Mouse (Mus musculus) midbrain, embryonic 16.5 days (tissue): Measurements from ENCODE around the gene Clec10a. TPM values are rescaled to one million over a fixed set of nuclear protein-coding genes. Genes with fewer than 3 reads are reported as not detected.
"Not testable (repeated sequence)": the region's sequence is repeated elsewhere in the genome, so short reads cannot be mapped to it uniquely, and the experiment has no call there.

ENCODE experiments used
- ATAC-seq: fragments of 200-750 bp; cut with Nextera tagmentation; 2 replicates; pipeline ENCODE4 v1.8.0; 2017; ENCODE audit warnings: moderate TSS enrichment
- H3K27ac ChIP-seq: fragments of 300-500 bp; sonication (generic); 2 replicates; pipeline ENCODE4 v1.5.1; 2014; ENCODE audit warnings: mild to moderate bottlenecking, low read length, mixed read lengths
- H3K27me3 ChIP-seq: fragments of 300-500 bp; sonication (generic); 2 replicates; pipeline ENCODE4 v1.6.1; 2014; ENCODE audit warnings: low read depth, low read length, mixed read lengths; ENCODE audit not compliant: control insufficient read depth, insufficient read depth
- H3K36me3 ChIP-seq: fragments of 300-500 bp; sonication (generic); 2 replicates; pipeline ENCODE4 v1.6.1; 2014; ENCODE audit warnings: mild to moderate bottlenecking, low read length, moderate library complexity, mixed read lengths; ENCODE audit not compliant: control insufficient read depth, insufficient read depth
- H3K4me1 ChIP-seq: fragments of 300-500 bp; sonication (generic); 2 replicates; pipeline ENCODE4 v1.6.1; 2014; ENCODE audit warnings: mild to moderate bottlenecking, low read length, mixed read lengths; ENCODE audit not compliant: control insufficient read depth, insufficient read depth
- H3K4me2 ChIP-seq: fragments of 300-500 bp; sonication (generic); 2 replicates; pipeline ENCODE4 v1.6.1; 2014; ENCODE audit warnings: mild to moderate bottlenecking, low read length, mixed read lengths
- H3K4me3 ChIP-seq: fragments of 300-500 bp; sonication (generic); 2 replicates; pipeline ENCODE4 v1.5.1; 2014; ENCODE audit warnings: low read depth, mild to moderate bottlenecking, low read length, moderate library complexity, mixed read lengths
- H3K9ac ChIP-seq: fragments of 300-500 bp; sonication (generic); 2 replicates; pipeline ENCODE4 v1.6.1; 2014; ENCODE audit warnings: low read depth, low read length, mixed read lengths
- H3K9me3 ChIP-seq: fragments of 300-500 bp; sonication (generic); replicated peaks from 2 replicates; pipeline ENCODE4 v1.6.1; 2014; ENCODE audit warnings: mild to moderate bottlenecking, low read length, mixed read lengths; ENCODE audit not compliant: control insufficient read depth, poor library complexity, severe bottlenecking
- WGBS: fragments of 180-500 bp; shearing (Covaris S2); extraction: QIAGEN DNeasy Blood & Tissue Kit; methylation state at CpG from one replicate; pipeline ENCODE4 v1.1.7; 2014; 5-methylcytosine and 5-hydroxymethylcytosine counted together
- polyA plus RNA-seq: library from polyadenylated mRNA; unstranded; fragments of >200 nt; fragmentation: Nextera tagmentation; extraction: Ambion mirVana; gene quantifications from 2 replicates; pipeline ENCODE4 v1.2.1, GENCODE M21; 2015

The Clec10a gene
- 0.48 and 1.1 TPM in 2 replicates for polyA plus RNA-seq

DNA sequence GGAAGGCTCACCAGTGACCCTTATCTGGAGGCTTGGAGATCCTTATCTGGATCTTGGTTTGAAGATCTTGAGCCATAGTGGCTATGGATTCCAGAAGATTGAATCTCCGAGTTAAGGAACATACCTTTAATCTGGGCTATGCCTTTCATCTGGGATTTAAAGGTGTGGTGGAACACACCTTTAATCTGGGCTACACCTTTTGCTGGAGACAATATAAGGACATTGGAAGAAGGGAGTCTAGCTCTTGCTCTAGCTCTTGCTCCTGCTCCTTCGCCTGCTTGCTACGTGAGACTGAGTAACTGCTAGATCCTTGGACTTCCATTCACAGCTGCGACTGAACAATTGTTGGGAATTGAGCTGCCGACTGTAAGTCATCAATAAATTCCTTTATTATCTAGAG lies at the start of gene Clec10a:
TSS of gene Clec10a (plus strand) at position 301 of the 400 bp plus-strand sequence.
- not testable (repeated sequence) for H3K27ac ChIP-seq, H3K27me3 ChIP-seq, H3K4me3 ChIP-seq, H3K9ac ChIP-seq, H3K9me3 ChIP-seq, ATAC-seq, H3K4me1 ChIP-seq, H3K36me3 ChIP-seq, H3K4me2 ChIP-seq
- no CpG with 5 or more reads among the region's 5 CpGs for WGBS

DNA sequence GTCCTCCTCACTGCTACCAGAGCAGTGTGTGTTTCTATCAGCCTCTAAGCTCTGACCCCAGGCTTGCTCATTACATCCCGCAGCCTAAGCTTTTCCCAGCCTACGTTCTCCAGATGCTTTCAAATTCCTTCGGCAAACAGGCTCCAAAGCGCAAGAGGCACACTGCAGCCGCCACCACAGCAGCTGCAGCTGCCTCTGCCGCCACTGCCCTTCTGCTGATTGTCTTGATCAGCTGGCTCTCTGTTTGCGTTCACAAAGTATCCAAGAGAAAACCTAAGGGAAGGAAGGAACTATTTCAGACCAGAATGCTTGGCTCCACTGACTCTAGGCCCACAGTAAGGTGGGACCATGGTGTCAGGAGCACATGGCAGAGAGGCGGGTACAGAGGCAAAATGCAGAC lies 48.9 kb upstream of the Clec10a start:
- H3K4me3 ChIP-seq, result no peak overlapping the region
- no peaks in the 10 kb centered on the region for H3K27me3 ChIP-seq
- no peak overlapping the region for H3K4me2 ChIP-seq
- no peaks in the 10 kb centered on the region for H3K36me3 ChIP-seq
- H3K9me3 ChIP-seq, result no peaks in the 10 kb centered on the region
- 69% methylated on average over 8 of the region's 8 CpGs for WGBS
- no peaks in the 10 kb centered on the region for H3K4me1 ChIP-seq
- no peak overlapping the region for H3K9ac ChIP-seq
- H3K27ac ChIP-seq, result no peak overlapping the region
- ATAC-seq, result no peak

DNA sequence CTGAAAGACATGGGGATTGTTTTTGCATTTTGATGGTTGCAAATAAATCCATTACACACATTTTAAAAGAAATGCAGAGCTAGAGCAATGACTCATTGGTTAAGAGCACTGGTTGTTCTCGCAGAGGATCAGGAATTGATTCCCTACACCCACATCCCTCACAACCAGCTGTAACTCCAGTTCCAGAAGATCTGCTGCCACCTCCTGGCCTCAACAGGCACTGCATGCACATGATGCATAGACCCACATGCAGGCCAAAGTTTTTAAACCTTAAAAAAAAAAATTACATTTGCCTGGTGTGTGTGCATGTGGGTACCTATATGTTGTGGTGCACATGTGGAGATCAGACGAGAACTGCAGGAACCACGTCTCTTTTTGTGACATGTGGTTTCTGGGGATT lies 45.9 kb upstream of the Clec10a start:
- no peaks in the 10 kb centered on the region for H3K27me3 ChIP-seq
- no peaks in the 10 kb centered on the region for H3K9me3 ChIP-seq
- no peak overlapping the region for H3K9ac ChIP-seq
- WGBS, result 70% methylated on average over 3 of the region's 3 CpGs
- no peaks in the 10 kb centered on the region for H3K4me1 ChIP-seq
- no peak for ATAC-seq
- no peak overlapping the region for H3K4me2 ChIP-seq
- H3K27ac ChIP-seq, result no peak overlapping the region
- no peaks in the 10 kb centered on the region for H3K36me3 ChIP-seq
- no peak overlapping the region for H3K4me3 ChIP-seq

- H3K27ac ChIP-seq, result no peak overlapping the region
- H3K9me3 ChIP-seq, result no peaks in the 10 kb centered on the region
- H3K4me1 ChIP-seq, result no peaks in the 10 kb centered on the region
- no peak overlapping the region for H3K4me3 ChIP-seq
- WGBS, result 70% methylated on average over 4 of the region's 4 CpGs
- no peaks in the 10 kb centered on the region for H3K27me3 ChIP-seq
- no peak overlapping the region for H3K4me2 ChIP-seq
- H3K9ac ChIP-seq, result no peak overlapping the region
- ATAC-seq, result no peak
- no peaks in the 10 kb centered on the region for H3K36me3 ChIP-seq
Observed at GRCm38 (mm10) chr11:70114562-70114961, 41.4 kb upstream of the Clec10a start.

DNA sequence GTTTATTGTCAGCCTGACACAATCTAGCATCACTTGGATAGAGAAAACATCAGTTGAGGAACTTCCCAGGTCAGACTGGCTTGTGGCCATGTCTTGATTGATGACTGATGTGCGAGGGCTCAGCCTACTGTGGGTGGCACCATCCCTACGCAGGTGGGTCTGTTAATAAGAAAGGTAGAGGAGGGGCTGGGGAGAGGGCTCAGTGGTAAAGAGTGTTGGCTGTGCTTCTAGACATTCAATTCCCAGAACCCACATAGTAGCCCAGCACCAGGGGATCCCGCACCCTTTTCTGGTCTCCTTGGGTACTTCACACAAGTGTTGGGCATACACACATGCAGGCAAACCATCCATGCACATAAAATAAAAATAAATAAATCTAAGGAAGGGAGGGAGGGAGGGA lies 40.1 kb upstream of the Clec10a start:
- 93% methylated on average over 3 of the region's 3 CpGs for WGBS
- H3K27ac ChIP-seq, result no peak overlapping the region
- no peaks in the 10 kb centered on the region for H3K27me3 ChIP-seq
- peaks cover 3% of the 10 kb centered on the region; the same call in 1 of the 2 replicates for H3K9me3 ChIP-seq
- ATAC-seq, result no peak
- H3K4me1 ChIP-seq, result no peaks in the 10 kb centered on the region
- H3K9ac ChIP-seq, result no peak overlapping the region
- no peaks in the 10 kb centered on the region for H3K36me3 ChIP-seq
- H3K4me2 ChIP-seq, result no peak overlapping the region
- no peak overlapping the region for H3K4me3 ChIP-seq

GRCm38 (mm10) chr11:70129926-70130379 lies 26.0 kb upstream of the Clec10a start, which contains the start of gene Mgl2:
TSS of gene Mgl2 (plus strand) at chr11:70130329.
- H3K27ac ChIP-seq, result no peak within 1 kb of the TSS
- ATAC-seq, result no peak
- 88% methylated on average over 9 of the region's 9 CpGs for WGBS
- H3K36me3 ChIP-seq, result no peaks in the 10 kb centered on the region
- no peak within 1 kb of the TSS for H3K4me3 ChIP-seq
- H3K9me3 ChIP-seq, result no peaks in the 10 kb centered on the region
- H3K9ac ChIP-seq, result no peak within 1 kb of the TSS
- no peaks in the 10 kb centered on the region for H3K27me3 ChIP-seq
- H3K4me2 ChIP-seq, result no peak within 1 kb of the TSS
- no peaks in the 10 kb centered on the region for H3K4me1 ChIP-seq

DNA sequence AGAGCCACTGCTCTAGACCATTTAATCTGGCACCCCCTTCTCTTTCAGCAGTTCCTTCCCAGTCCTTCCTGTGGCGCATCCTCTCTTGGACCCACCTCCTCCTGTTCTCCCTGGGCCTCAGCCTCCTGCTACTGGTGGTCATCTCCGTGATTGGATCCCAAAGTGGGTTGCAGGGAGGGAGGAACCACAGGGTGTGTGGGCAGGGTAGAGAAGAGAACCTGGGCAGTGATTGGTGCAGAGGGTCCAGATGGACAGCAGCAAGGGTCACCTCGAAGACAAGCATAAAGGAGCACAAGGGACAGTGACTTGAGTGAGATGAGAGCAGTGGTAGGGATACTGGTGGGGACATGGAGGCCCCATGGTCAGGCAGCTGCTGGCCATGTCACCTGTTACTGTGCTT lies 21.0 kb upstream of the Clec10a start:
- H3K27ac ChIP-seq, H3K9me3 ChIP-seq, H3K4me1 ChIP-seq, H3K4me2 ChIP-seq, ATAC-seq, H3K9ac ChIP-seq, H3K4me3 ChIP-seq, H3K36me3 ChIP-seq, H3K27me3 ChIP-seq: not testable (repeated sequence)
- WGBS, result 72% methylated on average over 3 of the region's 3 CpGs

DNA sequence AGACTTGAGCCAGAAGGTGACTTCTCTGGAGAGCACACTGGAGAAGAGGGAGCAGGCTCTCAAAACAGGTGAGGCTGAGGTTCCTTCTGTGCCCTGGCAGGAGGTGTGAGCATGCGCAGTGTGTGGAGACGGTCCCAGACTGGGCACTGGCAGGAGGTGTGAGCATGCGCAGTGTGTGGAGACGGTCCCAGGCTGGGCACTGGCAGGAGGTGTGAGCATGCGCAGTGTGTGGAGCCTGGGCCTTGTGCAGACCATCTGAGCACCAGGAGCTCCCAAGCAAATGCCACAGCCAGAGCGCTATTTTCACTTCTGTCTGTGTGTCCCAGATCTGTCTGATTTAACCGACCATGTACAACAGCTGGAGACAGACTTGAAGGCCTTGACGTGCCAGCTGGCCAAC lies 20.1 kb upstream of the Clec10a start:
- not testable (repeated sequence) for H3K4me3 ChIP-seq, H3K36me3 ChIP-seq, H3K27ac ChIP-seq, H3K27me3 ChIP-seq, H3K4me2 ChIP-seq, H3K9me3 ChIP-seq, H3K9ac ChIP-seq, ATAC-seq, H3K4me1 ChIP-seq
- WGBS, result 93% methylated on average over 8 of the region's 8 CpGs

GRCm38 (mm10) chr11:70139171-70139570 lies 16.8 kb upstream of the Clec10a start:
- H3K27me3 ChIP-seq, result no peaks in the 10 kb centered on the region

More at GRCm38 (mm10) chr11:70139171-70139570, 16.8 kb upstream of the Clec10a start:
- Histone ChIP-seq H3K27ac (no peak overlapping the region), H3K4me1 (no peaks in the 10 kb centered on the region), H3K9ac (no peak overlapping the region), H3K9me3 (no peaks in the 10 kb centered on the region), H3K4me3 (no peak overlapping the region), H3K36me3 (no peaks in the 10 kb centered on the region), H3K4me2 (no peak overlapping the region)
- ATAC-seq, result no peak
- 91% methylated on average over 10 of the region's 10 CpGs for WGBS
